Mouse (Mus musculus): ENCODE data around the gene Apip. TPM values are rescaled to one million over a fixed set of nuclear protein-coding genes. Genes with fewer than 3 reads are reported as not detected.

Apip gene
- polyA plus RNA-seq, 1 experiment = 2.6 TPM

DNA sequence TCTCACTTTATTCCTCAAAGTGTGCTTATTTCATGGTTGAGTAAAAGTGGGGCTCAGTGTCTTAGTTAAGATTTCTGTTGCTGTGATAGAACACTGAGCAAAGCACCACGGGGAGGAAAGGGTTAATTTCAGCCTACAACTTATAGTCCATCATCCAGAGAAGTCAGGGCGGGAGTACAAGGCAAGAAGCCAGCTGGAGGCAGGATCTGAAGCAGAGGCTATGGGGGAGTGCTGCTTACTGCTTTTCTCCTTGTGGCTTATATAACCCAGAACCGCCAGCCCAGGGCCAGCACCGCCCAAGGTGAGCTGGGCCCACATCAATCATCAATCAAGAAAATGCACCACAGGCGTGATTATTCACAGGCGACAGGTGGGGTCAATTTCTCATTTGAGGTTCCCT, 7.6 kb downstream of the Apip start:
- Histone ChIP-seq H3K27ac (ENCODE audit: insufficient read depth, low read depth, low read length) (no peak overlapping the region), H3K4me3 (ENCODE audit: low read depth, low read length) (no peak overlapping the region), H3K36me3 (ENCODE audit: control insufficient read depth, insufficient read depth, low read length) (no peaks in the 10 kb centered on the region), H3K27me3 (ENCODE audit: control insufficient read depth, insufficient read depth, low read length) (no peaks in the 10 kb centered on the region), H3K4me1 (ENCODE audit: control insufficient read depth, insufficient read depth, insufficient read length, low read length) (no peaks in the 10 kb centered on the region)
- TF ChIP-seq CTCF (IDR thresholded peaks at IDR 0.05; ENCODE audit: extremely low read depth, insufficient read length, insufficient replicate concordance, low read depth, low read length) (no peak), POLR2A (IDR thresholded peaks at IDR 0.05; ENCODE audit: low read depth, low read length) (no peak)
- 60% methylated on average over 6 of the region's 6 CpGs for WGBS

DNA sequence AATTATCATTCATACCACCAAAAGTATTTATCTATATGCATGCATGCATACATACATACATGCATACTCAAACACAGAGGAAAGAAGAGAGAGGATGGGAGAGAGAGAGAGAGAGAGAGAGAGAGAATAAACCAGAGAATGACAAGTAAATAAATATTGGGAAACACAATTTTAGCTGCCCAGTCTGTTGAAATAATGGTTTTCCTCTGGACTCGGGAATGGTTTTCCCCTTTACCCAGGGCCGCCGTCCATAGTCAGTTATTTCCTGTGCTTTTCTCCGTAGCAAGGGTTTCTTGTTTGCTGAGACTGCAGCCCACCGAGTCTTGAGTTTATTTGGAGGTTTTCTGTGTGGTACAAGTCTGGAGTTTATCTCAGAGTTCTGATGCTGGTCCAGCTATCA, 8.2 kb downstream of the Apip start:
- no peak for TF ChIP-seq CTCF (IDR thresholded peaks at IDR 0.05; ENCODE audit: extremely low read depth, insufficient read length, insufficient replicate concordance, low read depth, low read length)
- no peak for TF ChIP-seq POLR2A (IDR thresholded peaks at IDR 0.05; ENCODE audit: low read depth, low read length)
- no peak overlapping the region for H3K27ac ChIP-seq (ENCODE audit: insufficient read depth, low read depth, low read length)
- H3K4me3 ChIP-seq (ENCODE audit: low read depth, low read length) = no peak overlapping the region
- no peaks in the 10 kb centered on the region for H3K36me3 ChIP-seq (ENCODE audit: control insufficient read depth, insufficient read depth, low read length)
- 71% methylated on average over 5 of the region's 5 CpGs for WGBS
- H3K27me3 ChIP-seq (ENCODE audit: control insufficient read depth, insufficient read depth, low read length) = no peaks in the 10 kb centered on the region
- H3K4me1 ChIP-seq (ENCODE audit: control insufficient read depth, insufficient read depth, insufficient read length, low read length) = no peaks in the 10 kb centered on the region

DNA sequence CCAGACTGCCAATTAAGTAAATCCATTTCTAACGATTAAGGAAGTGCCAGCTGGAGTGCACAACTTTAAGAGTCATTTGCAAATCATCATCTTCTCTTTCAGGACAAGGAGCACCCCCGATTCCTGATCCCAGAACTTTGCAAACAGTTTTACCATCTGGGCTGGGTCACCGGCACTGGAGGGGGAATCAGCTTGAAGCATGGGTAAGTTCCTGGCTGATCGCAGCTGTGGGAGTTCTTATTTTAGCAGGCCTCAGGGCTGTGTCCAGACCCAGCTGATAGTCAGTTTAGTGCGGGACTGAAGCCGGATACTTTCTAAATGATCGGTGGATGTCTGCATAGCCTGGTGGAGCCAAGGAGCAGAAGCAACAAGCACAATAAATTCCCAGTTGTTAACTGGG, 9.4 kb downstream of the Apip start:
- Histone ChIP-seq H3K27ac (ENCODE audit: insufficient read depth, low read depth, low read length) (no peak overlapping the region), H3K36me3 (ENCODE audit: control insufficient read depth, insufficient read depth, low read length) (0 out of 2 replicates have a peak, but pooled peaks cover 2% of the 10 kb centered on the region), H3K27me3 (ENCODE audit: control insufficient read depth, insufficient read depth, low read length) (no peaks in the 10 kb centered on the region), H3K4me3 (ENCODE audit: low read depth, low read length) (no peak overlapping the region), H3K4me1 (ENCODE audit: control insufficient read depth, insufficient read depth, insufficient read length, low read length) (no peaks in the 10 kb centered on the region)
- no peak for TF ChIP-seq POLR2A (IDR thresholded peaks at IDR 0.05; ENCODE audit: low read depth, low read length)
- TF ChIP-seq CTCF (IDR thresholded peaks at IDR 0.05; ENCODE audit: extremely low read depth, insufficient read length, insufficient replicate concordance, low read depth, low read length) = no peak
- 87% methylated on average over 7 of the region's 7 CpGs for WGBS

DNA sequence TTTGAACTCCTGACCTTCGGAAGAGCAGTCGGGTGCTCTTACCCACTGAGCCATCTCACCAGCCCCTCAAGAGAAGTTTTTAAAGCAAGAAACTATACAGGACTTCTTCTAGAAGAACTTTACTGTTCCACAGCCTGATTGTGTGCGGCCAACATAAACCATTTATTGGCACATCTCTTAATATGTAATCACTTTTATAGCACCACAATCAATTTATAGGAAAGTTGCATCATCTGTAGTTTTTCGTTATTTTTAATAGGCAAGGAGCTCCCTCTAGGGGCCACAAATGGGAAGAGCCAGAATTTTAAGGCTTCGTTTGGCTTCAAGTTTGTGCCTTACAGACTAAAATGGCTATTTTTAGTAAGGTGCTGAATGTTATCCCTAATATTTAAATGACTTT, 11.0 kb downstream of the Apip start:
- TF ChIP-seq POLR2A (IDR thresholded peaks at IDR 0.05; ENCODE audit: low read depth, low read length) = no peak
- no peak for TF ChIP-seq CTCF (IDR thresholded peaks at IDR 0.05; ENCODE audit: extremely low read depth, insufficient read length, insufficient replicate concordance, low read depth, low read length)
- Histone ChIP-seq H3K4me1 (ENCODE audit: control insufficient read depth, insufficient read depth, insufficient read length, low read length) (no peaks in the 10 kb centered on the region), H3K4me3 (ENCODE audit: low read depth, low read length) (no peak overlapping the region), H3K27ac (ENCODE audit: insufficient read depth, low read depth, low read length) (no peak overlapping the region), H3K36me3 (ENCODE audit: control insufficient read depth, insufficient read depth, low read length) (0 out of 2 replicates have a peak, but pooled peaks cover 2% of the 10 kb centered on the region), H3K27me3 (ENCODE audit: control insufficient read depth, insufficient read depth, low read length) (no peaks in the 10 kb centered on the region)
- 37% methylated on average over 5 of the region's 5 CpGs for WGBS

DNA sequence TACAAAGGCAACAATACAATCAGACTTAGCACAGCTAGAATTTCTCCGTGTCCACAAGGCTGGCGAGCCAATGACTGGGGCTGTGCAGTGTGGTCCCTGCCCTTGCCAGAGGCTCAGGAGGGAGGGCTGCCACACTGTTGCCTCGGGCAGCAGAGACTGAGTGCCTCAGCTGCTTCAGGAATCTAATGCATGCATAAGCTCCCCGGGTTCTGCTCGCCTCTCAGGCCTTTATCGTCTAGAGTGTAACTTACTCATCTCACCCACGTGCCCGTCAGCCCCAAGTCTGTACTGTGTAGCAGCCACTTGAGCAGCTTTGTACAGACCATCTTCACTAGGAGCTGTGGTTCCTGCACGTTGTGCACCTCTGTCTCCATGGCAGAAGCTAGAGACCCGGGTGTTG, 12.2 kb downstream of the Apip start:
- Histone ChIP-seq H3K4me3 (ENCODE audit: low read depth, low read length) (no peak overlapping the region), H3K36me3 (ENCODE audit: control insufficient read depth, insufficient read depth, low read length) (0 out of 2 replicates have a peak, but pooled peaks cover 2% of the 10 kb centered on the region), H3K4me1 (ENCODE audit: control insufficient read depth, insufficient read depth, insufficient read length, low read length) (no peaks in the 10 kb centered on the region), H3K27me3 (ENCODE audit: control insufficient read depth, insufficient read depth, low read length) (no peaks in the 10 kb centered on the region), H3K27ac (ENCODE audit: insufficient read depth, low read depth, low read length) (no peak overlapping the region)
- 84% methylated on average over 10 of the region's 10 CpGs for WGBS
- TF ChIP-seq CTCF (IDR thresholded peaks at IDR 0.05; ENCODE audit: extremely low read depth, insufficient read length, insufficient replicate concordance, low read depth, low read length) (no peak), POLR2A (IDR thresholded peaks at IDR 0.05; ENCODE audit: low read depth, low read length) (no peak)

DNA sequence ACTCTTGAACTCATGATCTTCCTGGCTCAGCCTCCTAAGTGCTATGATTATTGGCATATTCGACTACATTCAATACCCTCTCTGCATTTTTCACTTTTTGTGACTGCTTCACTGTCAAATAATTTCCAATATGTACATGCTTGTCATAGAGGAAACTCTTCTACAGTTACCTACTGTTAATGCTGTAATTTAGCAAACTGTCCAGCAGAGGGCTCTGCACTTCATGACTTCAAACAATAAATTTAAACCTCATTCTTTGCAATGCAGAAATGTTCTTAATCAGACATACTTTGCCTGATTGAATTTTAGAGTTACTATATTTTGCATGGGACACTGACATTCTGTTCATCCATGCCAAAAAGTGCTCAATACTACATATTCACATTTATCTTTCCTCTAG, 13.0 kb downstream of the Apip start:
- TF ChIP-seq POLR2A (IDR thresholded peaks at IDR 0.05; ENCODE audit: low read depth, low read length) = no peak
- no peak for TF ChIP-seq CTCF (IDR thresholded peaks at IDR 0.05; ENCODE audit: extremely low read depth, insufficient read length, insufficient replicate concordance, low read depth, low read length)
- WGBS = 0% methylated on average over 1 of the region's 1 CpGs
- no peaks in the 10 kb centered on the region for H3K27me3 ChIP-seq (ENCODE audit: control insufficient read depth, insufficient read depth, low read length)
- no peak overlapping the region for H3K4me3 ChIP-seq (ENCODE audit: low read depth, low read length)
- H3K36me3 ChIP-seq (ENCODE audit: control insufficient read depth, insufficient read depth, low read length) = 0 out of 2 replicates have a peak, but pooled peaks cover 2% of the 10 kb centered on the region
- H3K27ac ChIP-seq (ENCODE audit: insufficient read depth, low read depth, low read length) = no peak overlapping the region
- H3K4me1 ChIP-seq (ENCODE audit: control insufficient read depth, insufficient read depth, insufficient read length, low read length) = no peaks in the 10 kb centered on the region

DNA sequence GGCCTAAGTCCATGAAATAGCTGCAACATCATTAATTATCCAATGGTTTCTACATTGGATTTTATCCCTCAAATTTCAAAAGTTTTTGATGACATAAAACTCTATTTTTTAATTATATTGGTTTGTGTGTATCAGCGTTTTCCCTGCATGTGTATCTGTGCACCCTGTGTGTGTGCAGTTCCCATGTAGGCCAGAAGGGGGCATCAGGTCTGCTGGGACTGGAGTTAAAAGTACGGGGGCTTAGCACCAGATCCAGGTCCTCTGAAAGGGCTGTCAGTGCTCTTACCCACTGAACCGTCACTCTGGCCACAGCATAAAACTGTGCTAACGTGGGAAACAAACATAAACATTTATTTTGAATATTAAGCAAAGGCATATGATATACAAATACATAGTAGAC, 14.6 kb downstream of the Apip start:
- no peaks in the 10 kb centered on the region for H3K27me3 ChIP-seq (ENCODE audit: control insufficient read depth, insufficient read depth, low read length)
- no peaks in the 10 kb centered on the region for H3K4me1 ChIP-seq (ENCODE audit: control insufficient read depth, insufficient read depth, insufficient read length, low read length)
- TF ChIP-seq POLR2A (IDR thresholded peaks at IDR 0.05; ENCODE audit: low read depth, low read length) (no peak), CTCF (IDR thresholded peaks at IDR 0.05; ENCODE audit: extremely low read depth, insufficient read length, insufficient replicate concordance, low read depth, low read length) (peak; percentile 15; the same call in 1 of the 2 replicates)
- 96% methylated on average over 4 of the region's 4 CpGs for WGBS
- H3K36me3 ChIP-seq (ENCODE audit: control insufficient read depth, insufficient read depth, low read length) = 0 out of 2 replicates have a peak, but pooled peaks cover 2% of the 10 kb centered on the region
- no peak overlapping the region for H3K27ac ChIP-seq (ENCODE audit: insufficient read depth, low read depth, low read length)
- H3K4me3 ChIP-seq (ENCODE audit: low read depth, low read length) = no peak overlapping the region

Measured in small intestine, adult 2 months (tissue).